Mouse (Mus musculus): Measurements from ENCODE around the gene Ctsh. TPM values are rescaled to one million over a fixed set of nuclear protein-coding genes. Genes with fewer than 3 reads are reported as not detected.

The Ctsh gene
- polyA plus RNA-seq, 1 experiment from 2014 or later, result 22.7 TPM

DNA sequence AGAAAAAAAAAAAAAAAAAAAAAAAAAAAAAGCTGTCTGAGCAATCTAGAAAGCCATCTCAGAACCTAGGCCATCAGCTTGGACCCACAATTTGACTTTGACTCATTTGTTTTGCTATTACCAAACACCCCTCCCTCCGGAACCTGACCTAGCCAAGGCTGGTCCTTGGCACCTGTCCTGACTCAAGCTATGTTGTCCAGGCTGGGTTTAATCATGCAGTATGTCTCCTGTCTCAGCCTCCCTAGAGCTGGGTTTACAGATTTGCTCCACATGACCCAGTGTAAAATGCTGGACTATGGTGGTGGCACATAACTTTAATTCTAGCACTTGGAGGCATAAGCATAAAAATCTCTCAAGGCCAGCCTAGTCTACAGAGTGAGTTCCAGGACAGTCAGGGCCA lies 29.0 kb downstream of the Ctsh start:
- ATAC-seq (replicated peaks; ENCODE audit: low FRiP score) (0 out of 2 replicates have a peak, but pooled peaks have one; percentile 30), DNase-seq (ENCODE audit: low spot score) (no peak)
- no peaks in the 10 kb centered on the region for H3K27me3 ChIP-seq (replicated peaks; ENCODE audit: control insufficient read depth, insufficient read depth, low read length)
- WGBS, result 88% methylated on average over 1 of the region's 1 CpGs
- peaks cover 8% of the 10 kb centered on the region; the same call in 1 of the 2 replicates for H3K36me3 ChIP-seq (ENCODE audit: control insufficient read depth, insufficient read depth, low read length)
- H3K4me3 ChIP-seq (ENCODE audit: low read depth, low read length), result no peak overlapping the region
- no peaks in the 10 kb centered on the region for H3K9me3 ChIP-seq (ENCODE audit: control insufficient read depth, low read length)
- no peak overlapping the region for H3K4me2 ChIP-seq
- no peaks in the 10 kb centered on the region for H3K4me1 ChIP-seq (replicated peaks; ENCODE audit: control insufficient read depth, insufficient read depth, low read length)
- H3K9ac ChIP-seq (ENCODE audit: low read depth, low read length), result no peak overlapping the region
- H3K27ac ChIP-seq (ENCODE audit: low read depth, low read length), result no peak overlapping the region

DNA sequence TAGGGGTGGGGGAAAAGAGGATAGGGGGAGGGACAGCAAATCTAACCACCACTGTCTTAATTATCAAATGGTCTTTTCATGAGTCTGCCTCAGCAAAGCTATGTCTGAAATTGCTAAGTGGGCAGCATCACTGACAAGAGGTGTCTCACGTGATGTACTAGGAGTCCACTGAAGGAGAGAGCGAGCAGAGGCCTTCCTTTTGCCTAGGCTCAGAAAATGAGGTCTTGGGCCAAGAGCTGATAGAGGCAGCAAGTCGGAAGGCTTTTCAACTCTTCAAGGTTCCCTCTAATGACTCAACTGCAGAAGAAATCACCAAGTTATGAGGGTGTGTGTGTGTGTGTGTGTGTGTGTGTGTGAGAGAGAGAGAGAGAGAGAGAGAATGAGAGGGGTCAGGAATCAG lies 30.2 kb downstream of the Ctsh start:
- ATAC-seq (replicated peaks; ENCODE audit: low FRiP score) (no peak; the same call in 1 of the 2 replicates), DNase-seq (ENCODE audit: low spot score) (no peak)
- Histone ChIP-seq H3K36me3 (ENCODE audit: control insufficient read depth, insufficient read depth, low read length) (peaks cover 13% of the 10 kb centered on the region; the same call in 1 of the 2 replicates), H3K4me2 (no peak overlapping the region), H3K9ac (ENCODE audit: low read depth, low read length) (no peak overlapping the region), H3K27me3 (replicated peaks; ENCODE audit: control insufficient read depth, insufficient read depth, low read length) (no peaks in the 10 kb centered on the region), H3K4me3 (ENCODE audit: low read depth, low read length) (no peak overlapping the region), H3K4me1 (replicated peaks; ENCODE audit: control insufficient read depth, insufficient read depth, low read length) (no peaks in the 10 kb centered on the region), H3K27ac (ENCODE audit: low read depth, low read length) (no peak overlapping the region), H3K9me3 (ENCODE audit: control insufficient read depth, low read length) (no peaks in the 10 kb centered on the region)
- WGBS, result 93% methylated on average over 3 of the region's 3 CpGs

DNA sequence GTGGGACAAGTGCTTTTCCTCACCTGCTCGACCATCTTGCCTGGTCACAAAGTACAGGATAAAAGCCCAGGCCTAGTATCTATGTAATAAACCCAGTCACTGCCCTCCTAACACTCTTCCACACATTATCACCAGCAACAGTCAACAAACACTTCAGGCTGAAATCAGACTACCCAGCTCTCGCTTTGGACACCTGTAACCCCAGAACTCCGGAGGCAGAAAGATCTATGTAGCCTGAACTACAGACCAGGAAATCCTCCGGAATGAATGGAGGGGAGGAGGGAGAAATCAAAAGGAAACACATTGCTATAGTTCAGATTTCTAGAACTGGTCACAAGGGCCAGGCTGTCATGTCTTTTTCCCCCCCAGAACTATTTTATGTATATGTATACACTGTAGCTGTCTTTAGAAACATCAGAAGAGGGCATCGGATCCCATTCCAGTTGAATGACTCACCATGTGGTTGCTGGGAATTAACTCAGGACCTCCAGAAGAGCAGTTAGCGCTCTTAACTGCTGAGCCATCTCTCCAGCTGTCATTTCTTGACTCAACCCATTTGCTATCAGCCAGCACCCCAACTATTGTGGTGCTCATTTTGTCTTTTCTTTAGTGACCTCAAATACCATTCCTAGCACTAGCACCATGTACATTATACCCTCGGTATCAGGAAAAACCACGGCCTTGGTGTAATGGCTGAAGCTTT lies 31.0 kb downstream of the Ctsh start:
- Histone ChIP-seq H3K9ac (ENCODE audit: low read depth, low read length) (no peak overlapping the region), H3K27me3 (replicated peaks; ENCODE audit: control insufficient read depth, insufficient read depth, low read length) (no peaks in the 10 kb centered on the region), H3K36me3 (ENCODE audit: control insufficient read depth, insufficient read depth, low read length) (peaks cover 20% of the 10 kb centered on the region; the same call in 1 of the 2 replicates), H3K4me1 (replicated peaks; ENCODE audit: control insufficient read depth, insufficient read depth, low read length) (no peaks in the 10 kb centered on the region), H3K4me2 (no peak overlapping the region), H3K9me3 (ENCODE audit: control insufficient read depth, low read length) (no peaks in the 10 kb centered on the region), H3K27ac (ENCODE audit: low read depth, low read length) (no peak overlapping the region), H3K4me3 (ENCODE audit: low read depth, low read length) (no peak overlapping the region)
- 75% methylated on average over 8 of the region's 8 CpGs for WGBS
- DNase-seq (ENCODE audit: low spot score), result no peak
- ATAC-seq (replicated peaks; ENCODE audit: low FRiP score), result no peak

DNA sequence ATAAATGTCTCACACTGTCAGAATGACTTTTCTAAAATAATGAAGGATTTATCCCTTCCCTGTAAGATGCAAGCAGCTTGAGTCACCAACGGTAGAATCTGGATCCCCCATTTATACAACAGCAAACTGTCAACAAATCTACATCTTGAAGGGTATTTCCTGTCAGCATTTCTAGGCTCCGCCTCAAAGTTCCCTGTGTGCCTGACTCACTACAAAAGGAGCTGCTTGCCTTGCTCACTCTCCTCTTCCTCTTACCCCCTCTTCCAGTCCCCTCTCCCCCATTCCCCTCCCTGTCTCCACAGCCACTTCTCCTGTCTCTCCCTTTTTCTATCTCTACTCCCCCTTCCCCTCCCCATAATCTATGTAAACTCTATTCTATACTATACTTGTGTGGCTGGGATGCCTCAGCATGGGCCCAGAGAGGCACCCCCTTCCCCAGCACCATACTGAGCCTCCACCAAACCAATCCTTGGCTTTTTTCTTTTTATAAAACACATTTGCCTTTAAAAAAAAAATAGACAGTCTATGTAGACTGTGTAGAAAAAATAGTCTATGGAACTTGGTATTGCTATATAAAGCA lies 34.0 kb downstream of the Ctsh start:
- DNase-seq (ENCODE audit: low spot score) (no peak), ATAC-seq (replicated peaks; ENCODE audit: low FRiP score) (no peak)
- Histone ChIP-seq H3K36me3 (ENCODE audit: control insufficient read depth, insufficient read depth, low read length) (peaks cover 31% of the 10 kb centered on the region), H3K4me1 (replicated peaks; ENCODE audit: control insufficient read depth, insufficient read depth, low read length) (no peaks in the 10 kb centered on the region), H3K4me2 (no peak overlapping the region), H3K27ac (ENCODE audit: low read depth, low read length) (no peak overlapping the region), H3K27me3 (replicated peaks; ENCODE audit: control insufficient read depth, insufficient read depth, low read length) (no peaks in the 10 kb centered on the region), H3K9ac (ENCODE audit: low read depth, low read length) (no peak overlapping the region), H3K9me3 (ENCODE audit: control insufficient read depth, low read length) (no peaks in the 10 kb centered on the region), H3K4me3 (ENCODE audit: low read depth, low read length) (no peak overlapping the region)
- WGBS, result 73% methylated on average over 2 of the region's 2 CpGs

DNA sequence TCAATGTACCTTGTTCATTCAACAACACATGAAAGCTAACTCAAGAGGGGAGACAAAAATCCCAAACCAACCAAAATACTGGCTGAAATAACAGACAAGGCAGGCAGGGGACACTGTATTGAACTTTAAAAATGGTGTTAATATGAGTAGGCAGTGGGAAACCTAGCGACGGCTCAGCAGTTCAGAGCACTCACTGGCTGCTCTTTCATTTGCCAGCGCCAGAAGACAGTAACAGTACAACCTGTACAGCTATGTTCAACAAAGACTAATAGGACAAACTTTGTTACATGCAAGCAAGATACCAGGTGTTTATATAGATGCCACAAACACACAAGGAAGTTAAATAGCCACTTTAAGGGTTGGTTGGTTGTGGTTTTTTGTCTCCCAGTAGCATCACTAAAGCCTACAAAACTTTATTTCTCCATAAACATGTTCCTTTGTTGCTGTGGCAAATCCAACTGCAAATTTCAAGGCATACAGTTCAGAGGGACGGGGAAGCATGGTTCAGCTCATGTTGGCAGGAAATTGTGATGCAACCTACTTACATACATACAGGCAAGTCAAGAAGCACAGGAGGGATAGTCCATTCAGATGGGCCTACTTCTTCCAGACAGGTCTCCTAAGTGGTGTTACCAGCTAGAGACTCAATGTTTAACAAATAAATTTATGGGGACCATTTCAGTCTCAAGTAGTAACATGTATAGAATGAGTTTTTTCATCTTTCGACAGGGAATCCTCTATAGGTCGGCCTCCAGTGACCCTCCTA lies 35.6 kb downstream of the Ctsh start:
- Histone ChIP-seq H3K9me3 (ENCODE audit: control insufficient read depth, low read length) (no peaks in the 10 kb centered on the region), H3K27me3 (replicated peaks; ENCODE audit: control insufficient read depth, insufficient read depth, low read length) (no peaks in the 10 kb centered on the region), H3K4me1 (replicated peaks; ENCODE audit: control insufficient read depth, insufficient read depth, low read length) (no peaks in the 10 kb centered on the region), H3K36me3 (ENCODE audit: control insufficient read depth, insufficient read depth, low read length) (peaks cover 31% of the 10 kb centered on the region), H3K4me3 (ENCODE audit: low read depth, low read length) (no peak overlapping the region), H3K27ac (ENCODE audit: low read depth, low read length) (no peak overlapping the region), H3K4me2 (no peak overlapping the region), H3K9ac (ENCODE audit: low read depth, low read length) (no peak overlapping the region)
- 92% methylated on average over 6 of the region's 6 CpGs for WGBS
- no peak for ATAC-seq (replicated peaks; ENCODE audit: low FRiP score)
- DNase-seq (ENCODE audit: low spot score), result no peak

DNA sequence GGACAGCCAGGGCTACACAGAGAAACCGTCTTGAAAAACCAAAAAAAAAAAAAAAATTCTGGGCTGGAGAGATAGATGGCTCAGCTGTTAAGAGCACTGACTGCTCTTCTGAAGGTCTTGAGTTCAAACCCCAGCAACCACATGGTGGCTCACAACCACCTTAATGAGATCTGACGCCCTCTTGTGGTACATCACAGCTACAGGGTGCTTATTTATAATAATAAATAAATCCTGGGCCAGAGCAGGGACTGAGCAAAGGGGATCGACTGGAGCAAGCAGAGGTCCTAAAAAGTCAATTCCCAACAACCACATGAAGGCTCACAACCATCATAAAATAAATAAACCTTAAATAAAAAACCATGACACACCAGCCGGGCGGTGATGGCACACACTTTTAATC lies 45.0 kb downstream of the Ctsh start:
- WGBS, result 81% methylated on average over 5 of the region's 5 CpGs
- Histone ChIP-seq H3K4me3 (ENCODE audit: low read depth, low read length) (no peak overlapping the region), H3K36me3 (ENCODE audit: control insufficient read depth, insufficient read depth, low read length) (peaks cover 33% of the 10 kb centered on the region), H3K27me3 (replicated peaks; ENCODE audit: control insufficient read depth, insufficient read depth, low read length) (no peaks in the 10 kb centered on the region), H3K4me2 (no peak overlapping the region), H3K27ac (ENCODE audit: low read depth, low read length) (no peak overlapping the region), H3K9ac (ENCODE audit: low read depth, low read length) (no peak overlapping the region), H3K4me1 (replicated peaks; ENCODE audit: control insufficient read depth, insufficient read depth, low read length) (no peaks in the 10 kb centered on the region), H3K9me3 (ENCODE audit: control insufficient read depth, low read length) (no peaks in the 10 kb centered on the region)
- no peak for DNase-seq (ENCODE audit: low spot score)
- ATAC-seq (replicated peaks; ENCODE audit: low FRiP score), result no peak

DNA sequence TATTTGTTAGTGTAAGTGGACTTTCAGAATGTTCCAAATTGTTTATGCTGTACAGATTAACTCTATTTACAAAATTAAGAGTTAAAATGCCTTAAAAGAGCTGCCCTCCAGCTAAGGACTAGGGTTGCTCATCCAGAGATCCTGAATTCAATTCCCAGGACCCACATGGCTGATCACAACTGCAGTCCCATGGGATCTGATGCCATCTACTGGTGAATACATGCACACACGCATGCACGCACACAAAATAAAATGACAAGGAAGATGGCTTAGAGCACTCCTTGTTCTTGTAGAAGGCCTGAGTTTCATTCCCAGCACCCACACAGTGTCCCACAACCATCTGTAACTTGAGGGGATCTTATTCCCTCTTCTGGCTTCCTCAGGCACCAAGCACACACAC lies 46.8 kb downstream of the Ctsh start:
- Histone ChIP-seq H3K9me3 (ENCODE audit: control insufficient read depth, low read length) (no peaks in the 10 kb centered on the region), H3K4me1 (replicated peaks; ENCODE audit: control insufficient read depth, insufficient read depth, low read length) (no peaks in the 10 kb centered on the region), H3K4me3 (ENCODE audit: low read depth, low read length) (no peak overlapping the region), H3K36me3 (ENCODE audit: control insufficient read depth, insufficient read depth, low read length) (peaks cover 27% of the 10 kb centered on the region), H3K4me2 (no peak overlapping the region), H3K9ac (ENCODE audit: low read depth, low read length) (no peak overlapping the region), H3K27ac (ENCODE audit: low read depth, low read length) (no peak overlapping the region), H3K27me3 (replicated peaks; ENCODE audit: control insufficient read depth, insufficient read depth, low read length) (no peaks in the 10 kb centered on the region)
- DNase-seq (ENCODE audit: low spot score) (no peak), ATAC-seq (replicated peaks; ENCODE audit: low FRiP score) (no peak)
- WGBS, result 80% methylated on average over 2 of the region's 2 CpGs

DNA sequence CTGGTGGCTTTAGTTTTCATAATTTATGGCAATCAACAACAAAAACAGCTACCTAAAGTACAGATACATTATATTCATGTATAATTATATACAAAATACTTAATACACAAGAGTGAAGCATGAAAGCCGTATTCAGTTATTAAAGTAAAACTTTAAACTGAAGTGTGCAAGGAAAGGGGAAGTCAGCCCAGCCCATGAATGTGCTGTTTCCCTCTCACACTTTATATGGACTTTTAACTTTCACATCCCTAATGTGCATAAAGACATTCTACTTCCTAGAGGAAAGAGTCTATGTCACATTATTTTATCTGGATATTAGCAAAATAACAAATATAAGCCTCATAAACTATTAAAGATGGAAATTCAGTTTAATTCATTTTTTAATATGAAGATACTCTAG lies 51.5 kb downstream of the Ctsh start:
- Histone ChIP-seq H3K4me2 (no peak overlapping the region), H3K4me1 (replicated peaks; ENCODE audit: control insufficient read depth, insufficient read depth, low read length) (peaks cover 3% of the 10 kb centered on the region; the same call in 1 of the 2 replicates), H3K9ac (ENCODE audit: low read depth, low read length) (no peak overlapping the region), H3K9me3 (ENCODE audit: control insufficient read depth, low read length) (no peaks in the 10 kb centered on the region), H3K36me3 (ENCODE audit: control insufficient read depth, insufficient read depth, low read length) (peaks cover 19% of the 10 kb centered on the region), H3K27ac (ENCODE audit: low read depth, low read length) (no peak overlapping the region), H3K4me3 (ENCODE audit: low read depth, low read length) (no peak overlapping the region), H3K27me3 (replicated peaks; ENCODE audit: control insufficient read depth, insufficient read depth, low read length) (no peaks in the 10 kb centered on the region)
- ATAC-seq (replicated peaks; ENCODE audit: low FRiP score) (no peak), DNase-seq (ENCODE audit: low spot score) (no peak)
- WGBS, result 93% methylated on average over 1 of the region's 1 CpGs
